9 mouse cellular contexts compared by ENCODE assay signal in the genomic region with DNA sequence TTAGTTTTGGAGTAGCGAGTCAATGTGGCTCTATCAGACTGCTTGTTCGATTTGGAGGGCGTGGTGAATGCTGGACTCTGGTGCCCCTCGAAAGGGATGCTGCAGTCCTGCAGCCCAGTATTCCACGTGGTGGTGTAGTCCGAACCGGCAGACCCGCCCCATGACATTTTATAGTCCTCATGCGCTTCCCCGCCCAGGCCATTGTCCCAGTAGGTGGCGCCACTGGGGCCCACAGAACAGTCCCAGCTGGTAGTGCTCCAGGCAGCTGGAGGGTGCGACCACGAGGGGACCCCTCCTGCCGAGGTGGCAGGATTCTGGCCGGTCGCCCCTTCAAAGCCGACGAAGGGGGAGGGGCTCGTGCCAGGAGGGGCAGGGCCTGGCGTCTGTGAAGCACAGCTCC. TPM values are rescaled to one million over a fixed set of nuclear protein-coding genes. Genes with fewer than 3 reads are reported as not detected.
DNase-seq lines count a peak whose midpoint lies in the region; ATAC-seq and TF ChIP-seq lines count a peak whose summit lies in the region.
"Had no signal": no experiment of that assay in that cellular context is flagged by ENCODE, and none has a peak within 500 bp of the region (broad histone marks: within the 10 kb centered on the region; RNA-seq: fewer than 3 reads in every experiment).

No protein-coding gene starts in this region.

- no peak for ATAC-seq in G1E (ENCODE audit: extremely low read depth, insufficient number of reproducible peaks, low FRiP score, poor library complexity, severe bottlenecking)
- no peak for ATAC-seq in embryonic facial prominence, embryonic 12.5 days (ENCODE audit: insufficient number of reproducible peaks, insufficient read depth, low FRiP score, low TSS enrichment)
- ATAC-seq in hindbrain, embryonic 12.5 days (ENCODE audit: low FRiP score), result 0 out of 2 replicates have a peak, but pooled peaks have one; percentile 19
- peak; percentile 73 for ATAC-seq in midbrain, postnatal 0 days (ENCODE audit: low FRiP score)

- peak overlapping the region; percentile 1; the same call in 1 of the 2 replicates for H3K4me3 ChIP-seq in G1E (ENCODE audit: low read depth, low read length)
- H3K4me3 ChIP-seq in embryonic facial prominence, embryonic 12.5 days, result peak overlapping the region; percentile 2; the same call in 1 of the 2 replicates
- peak overlapping the region; percentile 11; the same call in 1 of the 2 replicates for H3K4me3 ChIP-seq in hindbrain, embryonic 12.5 days
- no peak overlapping the region for H3K4me3 ChIP-seq in liver, adult 2 months (ENCODE audit: insufficient read depth, low read depth, low read length)
- H3K4me3 ChIP-seq in midbrain, postnatal 0 days (ENCODE audit: low read depth, low read length), result 0 out of 2 replicates have a peak overlapping the region, but pooled peaks have one; percentile 3
- H3K4me3 ChIP-seq: myocyte had no signal

- peak; percentile 13 to 26 for DNase-seq in cerebellum, postnatal 36 days
- no peak for DNase-seq in cerebellum, adult 8-10 months
- DNase-seq in G1E (ENCODE audit: low spot score), result peak; percentile 17
- no peak for DNase-seq in liver, adult 2 months (ENCODE audit: extremely low read depth, low read depth, low spot score)
- DNase-seq in midbrain, postnatal 0 days (ENCODE audit: low spot score), result peak; percentile 48
- DNase-seq in thymus, postnatal 0 days (ENCODE audit: low spot score), result peak; percentile 58

- H3K4me2 ChIP-seq in embryonic facial prominence, embryonic 12.5 days (replicated peaks), result peak overlapping the region; percentile 29
- H3K4me2 ChIP-seq in hindbrain, embryonic 12.5 days (replicated peaks), result peak overlapping the region; percentile 25; the same call in 1 of the 2 replicates
- peak overlapping the region; percentile 15; the same call in 1 of the 2 replicates for H3K4me2 ChIP-seq in midbrain, postnatal 0 days (ENCODE audit: low read depth, low read length, poor library complexity, severe bottlenecking)

- 0 out of 2 replicates have a peak, but pooled peaks have one; percentile 6 for TF ChIP-seq CTCF in G1E (IDR thresholded peaks at IDR 0.05; ENCODE audit: low read depth, low read length)
- peak; percentile 75 for TF ChIP-seq CTCF in liver, adult 2 months (IDR thresholded peaks at IDR 0.05; ENCODE audit: low read depth, low read length)
- TF ChIP-seq CTCF in midbrain, postnatal 0 days (IDR thresholded peaks at IDR 0.05), result peak; percentile 63

- H3K79me2 ChIP-seq in liver, adult 2 months (ENCODE audit: control insufficient read depth, insufficient read depth, low read length), result no peaks in the 10 kb centered on the region

- H3K9ac ChIP-seq in embryonic facial prominence, embryonic 12.5 days, result no peak overlapping the region
- no peak overlapping the region for H3K9ac ChIP-seq in hindbrain, embryonic 12.5 days
- H3K9ac ChIP-seq in liver, adult 2 months (ENCODE audit: low read depth, low read length), result no peak overlapping the region
- H3K9ac ChIP-seq in midbrain, postnatal 0 days (replicated peaks; ENCODE audit: low read length, poor library complexity, severe bottlenecking), result no peak overlapping the region

- no peak for TF ChIP-seq POLR2A in liver, adult 2 months (IDR thresholded peaks at IDR 0.05; ENCODE audit: extremely low read depth, insufficient read depth, low read length)

- H3K9me3 ChIP-seq in G1E (replicated peaks), result no peaks in the 10 kb centered on the region
- H3K9me3 ChIP-seq in embryonic facial prominence, embryonic 12.5 days, result no peaks in the 10 kb centered on the region
- no peaks in the 10 kb centered on the region for H3K9me3 ChIP-seq in hindbrain, embryonic 12.5 days (replicated peaks)
- no peaks in the 10 kb centered on the region for H3K9me3 ChIP-seq in midbrain, postnatal 0 days (ENCODE audit: low read length)

- H3K27me3 ChIP-seq in G1E (ENCODE audit: insufficient read depth, low read length), result peaks cover 45% of the 10 kb centered on the region
- peaks cover 57% of the 10 kb centered on the region for H3K27me3 ChIP-seq in embryonic facial prominence, embryonic 12.5 days
- H3K27me3 ChIP-seq in hindbrain, embryonic 12.5 days, result peaks cover 86% of the 10 kb centered on the region
- peaks cover 11% of the 10 kb centered on the region; the same call in 1 of the 2 replicates for H3K27me3 ChIP-seq in liver, adult 2 months (ENCODE audit: control insufficient read depth, insufficient read depth, low read length)
- H3K27me3 ChIP-seq in midbrain, postnatal 0 days (ENCODE audit: insufficient read depth, low read length), result peaks cover 56% of the 10 kb centered on the region

- 1% methylated on average over 20 of the region's 20 CpGs for WGBS in embryonic facial prominence, embryonic 12.5 days
- under 1% methylated on average over 20 of the region's 20 CpGs for WGBS in hindbrain, embryonic 12.5 days
- 3% methylated on average over 20 of the region's 20 CpGs for WGBS in liver, adult 2 months
- under 1% methylated on average over 20 of the region's 20 CpGs for WGBS in midbrain, postnatal 0 days

- no peak overlapping the region for H3K27ac ChIP-seq in embryonic facial prominence, embryonic 12.5 days
- no peak overlapping the region for H3K27ac ChIP-seq in hindbrain, embryonic 12.5 days
- no peak overlapping the region for H3K27ac ChIP-seq in liver, adult 2 months (replicated peaks; ENCODE audit: insufficient read depth, low read depth, low read length)
- no peak overlapping the region for H3K27ac ChIP-seq in midbrain, postnatal 0 days (ENCODE audit: low read depth, low read length)

- H3K36me3 ChIP-seq in G1E (replicated peaks), result peaks cover 2% of the 10 kb centered on the region
- no peaks in the 10 kb centered on the region for H3K36me3 ChIP-seq in embryonic facial prominence, embryonic 12.5 days
- no peaks in the 10 kb centered on the region for H3K36me3 ChIP-seq in hindbrain, embryonic 12.5 days
- no peaks in the 10 kb centered on the region for H3K36me3 ChIP-seq in liver, adult 2 months (ENCODE audit: control insufficient read depth, insufficient read depth, low read length)
- H3K36me3 ChIP-seq in midbrain, postnatal 0 days (ENCODE audit: insufficient read depth, low read length), result no peaks in the 10 kb centered on the region

- peaks cover 12% of the 10 kb centered on the region for H3K4me1 ChIP-seq in G1E (ENCODE audit: insufficient read depth, low read depth, low read length)
- H3K4me1 ChIP-seq in embryonic facial prominence, embryonic 12.5 days, result 0 out of 2 replicates have a peak, but pooled peaks cover 11% of the 10 kb centered on the region
- H3K4me1 ChIP-seq in hindbrain, embryonic 12.5 days, result peaks cover 9% of the 10 kb centered on the region
- H3K4me1 ChIP-seq in liver, adult 2 months (ENCODE audit: control insufficient read depth, insufficient read depth, low read length), result no peaks in the 10 kb centered on the region
- no peaks in the 10 kb centered on the region for H3K4me1 ChIP-seq in midbrain, postnatal 0 days (ENCODE audit: insufficient read depth, low read length)

RNA-seq across cellular contexts. Expression of gene Etv2, which starts 1.0 kb away (rescaled TPM):
- total RNA-seq in G1E (2014; fragmentation: Nextera tagmentation), result not detected in 2 replicates
- total RNA-seq in G1E (2017), result not detected in 2 replicates
- not detected in 2 replicates for polyA plus RNA-seq in G1E (2012)
- polyA plus RNA-seq in embryonic facial prominence, embryonic 12.5 days (2016; fragmentation: Nextera tagmentation; extraction: Ambion mirVana), result not detected in 2 replicates
- not detected in 2 replicates for polyA plus RNA-seq in hindbrain, embryonic 12.5 days (2016; fragmentation: Nextera tagmentation; extraction: Ambion mirVana)
- total RNA-seq in liver, adult 2 months (2014; rRNA removed), result 0.18 TPM in 1 of 2 replicates, not detected in the other
- not detected in 2 replicates for polyA plus RNA-seq in liver, adult 2 months (2012; rRNA removed)
- 1.2 TPM in 1 of 2 replicates, not detected in the other for total RNA-seq in midbrain, postnatal 0 days (2014; rRNA removed)
- polyA plus RNA-seq in midbrain, postnatal 0 days (2015; fragmentation: Nextera tagmentation; extraction: Ambion mirVana), result 0.15 TPM in 1 of 2 replicates, not detected in the other
- not detected in 2 replicates for polyA plus RNA-seq in thymus, postnatal 0 days (2015; fragmentation: Nextera tagmentation; extraction: Ambion mirVana)
- polyA plus RNA-seq: myocyte had no signal

RNA-seq across cellular contexts. Expression of gene Cox6b1, which starts 8.7 kb away (rescaled TPM):
- total RNA-seq in G1E (2014; fragmentation: Nextera tagmentation) (200 and 256 TPM in 2 replicates), G1E (2017) (820 and 835 TPM in 2 replicates)
- 51.7 and 147 TPM in 2 replicates for polyA plus RNA-seq in G1E (2012)
- polyA plus RNA-seq in embryonic facial prominence, embryonic 12.5 days (2016; fragmentation: Nextera tagmentation; extraction: Ambion mirVana), result 761 and 784 TPM in 2 replicates
- polyA plus RNA-seq in hindbrain, embryonic 12.5 days (2016; fragmentation: Nextera tagmentation; extraction: Ambion mirVana), result 737 and 880 TPM in 2 replicates
- total RNA-seq in liver, adult 2 months (2014; rRNA removed), result 640 and 781 TPM in 2 replicates
- 399 and 416 TPM in 2 replicates for polyA plus RNA-seq in liver, adult 2 months (2012; rRNA removed)
- total RNA-seq in midbrain, postnatal 0 days (2014; rRNA removed), result 310 and 337 TPM in 2 replicates
- polyA plus RNA-seq in midbrain, postnatal 0 days (2015; fragmentation: Nextera tagmentation; extraction: Ambion mirVana), result 1,351 and 1,409 TPM in 2 replicates
- polyA plus RNA-seq in thymus, postnatal 0 days (2015; fragmentation: Nextera tagmentation; extraction: Ambion mirVana), result 989 and 1,078 TPM in 2 replicates

RNA-seq across cellular contexts. Expression of gene Rbm42, which starts 15.5 kb away (rescaled TPM):
- total RNA-seq in G1E (2014; fragmentation: Nextera tagmentation) (46.4 and 47.9 TPM in 2 replicates), G1E (2017) (42.9 and 51.9 TPM in 2 replicates)
- polyA plus RNA-seq in G1E (2012), result 235 and 293 TPM in 2 replicates
- 151 and 154 TPM in 2 replicates for polyA plus RNA-seq in embryonic facial prominence, embryonic 12.5 days (2016; fragmentation: Nextera tagmentation; extraction: Ambion mirVana)
- polyA plus RNA-seq in hindbrain, embryonic 12.5 days (2016; fragmentation: Nextera tagmentation; extraction: Ambion mirVana), result 153 and 160 TPM in 2 replicates
- total RNA-seq in liver, adult 2 months (2014; rRNA removed), result 17.1 and 20.7 TPM in 2 replicates
- 35.8 and 36.7 TPM in 2 replicates for polyA plus RNA-seq in liver, adult 2 months (2012; rRNA removed)
- 163 and 185 TPM in 2 replicates for total RNA-seq in midbrain, postnatal 0 days (2014; rRNA removed)
- polyA plus RNA-seq in midbrain, postnatal 0 days (2015; fragmentation: Nextera tagmentation; extraction: Ambion mirVana), result 120 and 123 TPM in 2 replicates
- 151 and 153 TPM in 2 replicates for polyA plus RNA-seq in thymus, postnatal 0 days (2015; fragmentation: Nextera tagmentation; extraction: Ambion mirVana)

RNA-seq across cellular contexts. Expression of gene Upk1a, which starts 22.0 kb away (rescaled TPM):
- total RNA-seq in G1E (2014; fragmentation: Nextera tagmentation) (1.6 and 15.0 TPM in 2 replicates), G1E (2017) (0.29 and 0.82 TPM in 2 replicates)
- 0.98 and 1.4 TPM in 2 replicates for polyA plus RNA-seq in G1E (2012)
- polyA plus RNA-seq in embryonic facial prominence, embryonic 12.5 days (2016; fragmentation: Nextera tagmentation; extraction: Ambion mirVana), result 0.37 and 0.73 TPM in 2 replicates
- 0.21 and 0.35 TPM in 2 replicates for polyA plus RNA-seq in hindbrain, embryonic 12.5 days (2016; fragmentation: Nextera tagmentation; extraction: Ambion mirVana)
- not detected in 2 replicates for total RNA-seq in liver, adult 2 months (2014; rRNA removed)
- 0.23 and 0.54 TPM in 2 replicates for polyA plus RNA-seq in liver, adult 2 months (2012; rRNA removed)
- total RNA-seq in midbrain, postnatal 0 days (2014; rRNA removed), result 0.76 and 1.5 TPM in 2 replicates
- 0.65 and 0.84 TPM in 2 replicates for polyA plus RNA-seq in midbrain, postnatal 0 days (2015; fragmentation: Nextera tagmentation; extraction: Ambion mirVana)
- polyA plus RNA-seq in thymus, postnatal 0 days (2015; fragmentation: Nextera tagmentation; extraction: Ambion mirVana), result 0.75 and 0.90 TPM in 2 replicates

RNA-seq across cellular contexts. Expression of gene Haus5, which starts 30.2 kb away (rescaled TPM):
- total RNA-seq in G1E (2014; fragmentation: Nextera tagmentation) (46.7 and 58.4 TPM in 2 replicates), G1E (2017) (24.2 and 25.5 TPM in 2 replicates)
- polyA plus RNA-seq in G1E (2012), result 32.2 and 40.4 TPM in 2 replicates
- polyA plus RNA-seq in embryonic facial prominence, embryonic 12.5 days (2016; fragmentation: Nextera tagmentation; extraction: Ambion mirVana), result 54.8 and 59.3 TPM in 2 replicates
- polyA plus RNA-seq in hindbrain, embryonic 12.5 days (2016; fragmentation: Nextera tagmentation; extraction: Ambion mirVana), result 35.4 and 38.4 TPM in 2 replicates
- total RNA-seq in liver, adult 2 months (2014; rRNA removed), result 4.6 and 4.7 TPM in 2 replicates
- 3.7 and 5.3 TPM in 2 replicates for polyA plus RNA-seq in liver, adult 2 months (2012; rRNA removed)
- 17.9 and 22.7 TPM in 2 replicates for total RNA-seq in midbrain, postnatal 0 days (2014; rRNA removed)
- 19.8 and 20.0 TPM in 2 replicates for polyA plus RNA-seq in midbrain, postnatal 0 days (2015; fragmentation: Nextera tagmentation; extraction: Ambion mirVana)
- 50.2 and 51.0 TPM in 2 replicates for polyA plus RNA-seq in thymus, postnatal 0 days (2015; fragmentation: Nextera tagmentation; extraction: Ambion mirVana)

Comparison
In these comparisons a context has a peak if more than half of its experiments do, and no peak if none do; other contexts are left out.
1. DNase-seq: peak in cerebellum, postnatal 36 days (2 of 2), G1E (single experiment), midbrain, postnatal 0 days (single experiment) and thymus, postnatal 0 days (single experiment); none in cerebellum, adult 8-10 months (single experiment) and liver, adult 2 months (single experiment).
2. ATAC-seq: peak in hindbrain, embryonic 12.5 days (single experiment) and midbrain, postnatal 0 days (single experiment); none in G1E (single experiment) and embryonic facial prominence, embryonic 12.5 days (single experiment).
3. CTCF ChIP-seq: peak in every context shown above with its lines; median percentile 75 in liver, adult 2 months; 63 in midbrain, postnatal 0 days; 6 in G1E.
4. Peak in every context shown above with its lines, with median percentiles within 50 percentile points of each other: H3K4me2 ChIP-seq.